Mouse (Mus musculus) gastrocnemius, adult 2 months (tissue): ENCODE results near the gene Vmn1r40. TPM values are rescaled to one million over a fixed set of nuclear protein-coding genes. Genes with fewer than 3 reads are reported as not detected.

ENCODE experiments used
- DNase-seq: peaks from one replicate; pipeline ENCODE4 v3.0.0; 2022
- H3K27ac ChIP-seq: fragments of 200-600 bp; 2 replicates; pipeline ENCODE4 v1.8.1; 2022; ENCODE audit warnings: mild to moderate bottlenecking
- H3K4me3 ChIP-seq: fragments of 200-600 bp; 2 replicates; pipeline ENCODE4 v1.8.1; 2022; ENCODE audit warnings: mild to moderate bottlenecking, moderate library complexity
- CTCF ChIP-seq: fragments of 200-600 bp; IDR thresholded peaks from 2 replicates; pipeline ENCODE4 v1.8.1; 2022; ENCODE audit warnings: antibody characterized with exemption, mild to moderate bottlenecking, moderate library complexity
- intact Hi-C: fragments of 180-260 bp; cut with DNase I; formaldehyde crosslinking; loops from one replicate; pipeline ENCODE4 v1.15.1; 2025
- total RNA-seq, 2 experiments: library from RNA; stranded (reverse); gene quantifications; 2 replicates each; pipeline ENCODE4 v1.2.3; 2021

The Vmn1r40 gene
- total RNA-seq, 2 experiments from 2014 or later: not detected

- TF ChIP-seq CTCF: no peak
- no peak for DNase-seq
- intact Hi-C loops: loop anchor here (10.0 kb wide), 2 partner anchors 646 to 746 kb away; partner anchors contain the start of genes Cfap100 and Chst13
Measured at GRCm38 (mm10) chr6:89678522-89678921, 28.8 kb upstream of the Vmn1r40 start.

GRCm38 (mm10) chr6:89679291-89679835 lies 28.0 kb upstream of the Vmn1r40 start:
- peak; percentile 98 for TF ChIP-seq CTCF
- intact Hi-C loops: loop anchor here (10.0 kb wide), 2 partner anchors 645 to 745 kb away; partner anchors contain the start of genes Cfap100 and Chst13
- Histone ChIP-seq H3K4me3 (no peak overlapping the region), H3K27ac (no peak overlapping the region)
- DNase-seq: peak; percentile 63

More at GRCm38 (mm10) chr6:89678522-89678921, 28.8 kb upstream of the Vmn1r40 start:
- Histone ChIP-seq H3K27ac (no peak overlapping the region), H3K4me3 (no peak overlapping the region)

GRCm38 (mm10) chr6:89680155-89680554 lies 27.2 kb upstream of the Vmn1r40 start:
- intact Hi-C loops: no loop called here
- Histone ChIP-seq H3K4me3 (no peak overlapping the region), H3K27ac (no peak overlapping the region)
- peak; percentile 92 for TF ChIP-seq CTCF
- DNase-seq: peak; percentile 81

- 0 out of 2 replicates have a peak, but pooled peaks have one; percentile 1 for TF ChIP-seq CTCF
- Histone ChIP-seq H3K4me3 (no peak overlapping the region), H3K27ac (no peak overlapping the region)
- intact Hi-C loops: no loop called here
- no peak for DNase-seq
Measured at GRCm38 (mm10) chr6:89684231-89684630, 23.1 kb upstream of the Vmn1r40 start.

- DNase-seq: no peak
- Histone ChIP-seq H3K4me3 (no peak overlapping the region), H3K27ac (no peak overlapping the region)
- intact Hi-C loops: no loop called here
- no peak for TF ChIP-seq CTCF
Measured at GRCm38 (mm10) chr6:89687100-89687499, 20.2 kb upstream of the Vmn1r40 start.

- Histone ChIP-seq H3K27ac (no peak overlapping the region), H3K4me3 (no peak overlapping the region)
- TF ChIP-seq CTCF: no peak
- DNase-seq: no peak
- intact Hi-C loops: no loop called here
Measured at GRCm38 (mm10) chr6:89706624-89707023, 716 bp upstream of the Vmn1r40 start.

GRCm38 (mm10) chr6:89718051-89718450 lies 10.7 kb downstream of the Vmn1r40 start:
- intact Hi-C loops: no loop called here
- TF ChIP-seq CTCF: no peak
- H3K27ac ChIP-seq: no peak overlapping the region
- DNase-seq: no peak
- H3K4me3 ChIP-seq: no peak overlapping the region

- no peak within 1 kb of the TSS for H3K4me3 ChIP-seq
- no peak within 1 kb of the TSS for H3K27ac ChIP-seq
- DNase-seq: no peak
- no peak for TF ChIP-seq CTCF
- intact Hi-C loops: no loop called here
Measured at GRCm38 (mm10) chr6:89740466-89740865, 33.1 kb downstream of the Vmn1r40 start, which contains the start of gene Vmn1r41. TSS of gene Vmn1r41 (plus strand) at chr6:89740766.

- Histone ChIP-seq H3K27ac (no peak overlapping the region), H3K4me3 (no peak overlapping the region)
- no peak for TF ChIP-seq CTCF
- DNase-seq: no peak
- intact Hi-C loops: no loop called here
Measured at GRCm38 (mm10) chr6:89742811-89743210, 35.5 kb downstream of the Vmn1r40 start.

Other genes with a start within 250 kb of the Vmn1r40 start
- gene Chchd6, start 111.9 kb upstream of the Vmn1r40 start, total RNA-seq: 1 to 10 TPM; 2.5 TPM
- gene Txnrd3, start 63.6 kb upstream of the Vmn1r40 start, total RNA-seq: 1 to 10 TPM; 3.4 to 4.4 TPM
- not detected for gene Vmn1r41, start 33.2 kb downstream of the Vmn1r40 start, total RNA-seq
- not detected for gene Vmn1r42, start 168.9 kb downstream of the Vmn1r40 start, total RNA-seq
- not detected for gene Vmn1r43, start 168.9 kb downstream of the Vmn1r40 start, total RNA-seq
- not detected for gene Vmn1r44, start 176.1 kb downstream of the Vmn1r40 start, total RNA-seq
- not detected for gene Vmn1r45, start 233.1 kb downstream of the Vmn1r40 start, total RNA-seq